Mouse (Mus musculus) lung, postnatal 0 days (tissue): ENCODE results near the gene Tmco3.

Experiments
- CTCF ChIP-seq: IDR thresholded peaks from 2 replicates; pipeline ENCODE4 v1.5.1; 2016; ENCODE audit warnings: antibody characterized with exemption, mild to moderate bottlenecking
- EP300 ChIP-seq: IDR thresholded peaks from 2 replicates; pipeline ENCODE4 v1.6.1; 2016; ENCODE audit warnings: antibody characterized with exemption, mild to moderate bottlenecking, control low read depth

GRCm38 (mm10) chr8:13253413-13253812, 34.6 kb upstream of the Tmco3 start:
- TF ChIP-seq EP300 (no peak), CTCF (no peak)
